In the genomic region with DNA sequence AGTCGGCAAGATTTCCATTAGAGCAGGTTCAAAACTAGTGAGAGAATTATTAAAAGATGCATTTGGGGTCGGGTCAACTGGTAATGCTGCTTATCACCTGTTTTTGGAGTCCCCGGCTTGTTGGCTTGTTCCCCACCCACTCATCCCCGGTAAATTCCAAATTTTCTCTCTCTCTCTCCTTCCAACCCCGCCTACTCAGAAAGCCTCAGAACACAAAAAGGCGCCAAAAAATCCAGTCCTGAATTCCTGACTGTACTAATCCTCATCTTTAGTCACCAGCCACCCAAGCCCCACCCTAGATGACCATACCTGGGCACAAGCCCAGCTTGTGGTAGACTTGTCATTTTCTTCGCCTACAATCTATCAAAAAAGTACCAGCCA, we compare ENCODE assay signal across 8 mouse cellular contexts. TPM values are rescaled to one million over a fixed set of nuclear protein-coding genes. Genes with fewer than 3 reads are reported as not detected.
DNase-seq lines count a peak whose midpoint lies in the region; ATAC-seq lines count a peak whose summit lies in the region.

No protein-coding gene starts in this region.

- H3K27ac ChIP-seq in embryonic facial prominence, embryonic 14.5 days (replicated peaks; ENCODE audit: low read depth, low read length): peak overlapping the region; percentile 99
- peak overlapping the region; percentile 99 for H3K27ac ChIP-seq in intestine, embryonic 14.5 days (ENCODE audit: low read depth)
- peak overlapping the region; percentile 99 for H3K27ac ChIP-seq in midbrain, embryonic 12.5 days (replicated peaks)

- no peak for ATAC-seq in embryonic facial prominence, embryonic 14.5 days (ENCODE audit: low read depth)
- ATAC-seq in intestine, embryonic 14.5 days (replicated peaks; ENCODE audit: low FRiP score, low TSS enrichment, low read depth): 0 out of 2 replicates have a peak, but pooled peaks have one; percentile 8
- ATAC-seq in midbrain, embryonic 12.5 days (ENCODE audit: low FRiP score, low read depth): no peak
- ATAC-seq in megakaryocyte-erythroid progenitor cell, adult 5-6 weeks (replicated peaks; ENCODE audit: low FRiP score, low TSS enrichment, poor library complexity, severe bottlenecking): no peak

- H3K4me2 ChIP-seq in embryonic facial prominence, embryonic 14.5 days (ENCODE audit: low read depth, low read length): peak overlapping the region; percentile 62
- H3K4me2 ChIP-seq in intestine, embryonic 14.5 days (ENCODE audit: low read length): peak overlapping the region; percentile 64
- H3K4me2 ChIP-seq in midbrain, embryonic 12.5 days (replicated peaks): peak overlapping the region; percentile 51

- DNase-seq in layer of hippocampus, adult 9-11 months: peak; percentile 32
- no peak for DNase-seq in layer of hippocampus, adult 18-20 months (ENCODE audit: low spot score in 2 of 2)
- peak; percentile 36 for DNase-seq in MN1 (ENCODE audit: low spot score)
- peak; percentile 75 for DNase-seq in embryonic facial prominence, embryonic 14.5 days (ENCODE audit: low spot score)
- no peak for DNase-seq in intestine, embryonic 14.5 days (ENCODE audit: low spot score)
- DNase-seq in spleen, adult 12 weeks (ENCODE audit: low spot score): no peak

- peaks cover 21% of the 10 kb centered on the region for H3K4me1 ChIP-seq in embryonic facial prominence, embryonic 14.5 days (ENCODE audit: control insufficient read depth, insufficient read depth, low read length)
- H3K4me1 ChIP-seq in intestine, embryonic 14.5 days (replicated peaks; ENCODE audit: control insufficient read depth, insufficient read depth, low read length): peaks cover 15% of the 10 kb centered on the region
- H3K4me1 ChIP-seq in midbrain, embryonic 12.5 days: peaks cover 26% of the 10 kb centered on the region

- 0 out of 2 replicates have a peak, but pooled peaks cover 4% of the 10 kb centered on the region for H3K36me3 ChIP-seq in embryonic facial prominence, embryonic 14.5 days (ENCODE audit: control insufficient read depth, insufficient read depth, low read length)
- H3K36me3 ChIP-seq in intestine, embryonic 14.5 days (ENCODE audit: control insufficient read depth, insufficient read depth, low read length): no peaks in the 10 kb centered on the region
- H3K36me3 ChIP-seq in midbrain, embryonic 12.5 days: no peaks in the 10 kb centered on the region

- no peaks in the 10 kb centered on the region for H3K27me3 ChIP-seq in embryonic facial prominence, embryonic 14.5 days (replicated peaks; ENCODE audit: control insufficient read depth, insufficient read depth, low read length)
- no peaks in the 10 kb centered on the region for H3K27me3 ChIP-seq in intestine, embryonic 14.5 days (replicated peaks; ENCODE audit: control insufficient read depth, insufficient read depth, low read length)
- H3K27me3 ChIP-seq in midbrain, embryonic 12.5 days: no peaks in the 10 kb centered on the region

- H3K9me3 ChIP-seq in embryonic facial prominence, embryonic 14.5 days (ENCODE audit: control insufficient read depth, low read length): no peaks in the 10 kb centered on the region
- no peaks in the 10 kb centered on the region for H3K9me3 ChIP-seq in intestine, embryonic 14.5 days (ENCODE audit: control insufficient read depth, low read length)
- H3K9me3 ChIP-seq in midbrain, embryonic 12.5 days: no peaks in the 10 kb centered on the region

- WGBS in embryonic facial prominence, embryonic 14.5 days: 5% methylated on average over 7 of the region's 7 CpGs
- 4% methylated on average over 7 of the region's 7 CpGs for WGBS in intestine, embryonic 14.5 days
- 8% methylated on average over 7 of the region's 7 CpGs for WGBS in midbrain, embryonic 12.5 days

- peak overlapping the region; percentile 85 for H3K9ac ChIP-seq in embryonic facial prominence, embryonic 14.5 days (ENCODE audit: low read depth, low read length)
- peak overlapping the region; percentile 96 for H3K9ac ChIP-seq in intestine, embryonic 14.5 days (ENCODE audit: low read length)
- peak overlapping the region; percentile 81 for H3K9ac ChIP-seq in midbrain, embryonic 12.5 days (replicated peaks)

- peak overlapping the region; percentile 90 for H3K4me3 ChIP-seq in embryonic facial prominence, embryonic 14.5 days (ENCODE audit: low read depth, low read length)
- peak overlapping the region; percentile 99 for H3K4me3 ChIP-seq in intestine, embryonic 14.5 days (ENCODE audit: low read depth, low read length)
- peak overlapping the region; percentile 100 for H3K4me3 ChIP-seq in midbrain, embryonic 12.5 days

RNA-seq across cellular contexts. Expression of a gene that starts 0.9 kb away (rescaled TPM):
- 10 to 100 TPM; 82.7 to 88.7 TPM for total RNA-seq in layer of hippocampus, adult 18-20 months (2021)
- polyA plus RNA-seq in embryonic facial prominence, embryonic 14.5 days (2014; fragmentation: Nextera tagmentation; extraction: Ambion mirVana): 94.2 and 104 TPM in 2 replicates
- 96.5 and 106 TPM in 2 replicates for polyA plus RNA-seq in intestine, embryonic 14.5 days (2014; fragmentation: Nextera tagmentation; extraction: Ambion mirVana)
- polyA plus RNA-seq in midbrain, embryonic 12.5 days (2016; fragmentation: Nextera tagmentation; extraction: Ambion mirVana): 224 and 239 TPM in 2 replicates
- total RNA-seq in megakaryocyte-erythroid progenitor cell, adult 5-6 weeks (2014; fragmentation: Nextera tagmentation): 99.6 and 107 TPM in 2 replicates
- total RNA-seq in megakaryocyte-erythroid progenitor cell, adult 5-6 weeks (2017): 103 and 112 TPM in 2 replicates

RNA-seq across cellular contexts. Expression of a gene that starts 46.4 kb away (rescaled TPM):
- 10 to 100 TPM; 12.8 to 15.5 TPM for total RNA-seq in layer of hippocampus, adult 18-20 months (2021)
- polyA plus RNA-seq in embryonic facial prominence, embryonic 14.5 days (2014; fragmentation: Nextera tagmentation; extraction: Ambion mirVana): 22.1 and 25.0 TPM in 2 replicates
- 26.6 and 28.9 TPM in 2 replicates for polyA plus RNA-seq in intestine, embryonic 14.5 days (2014; fragmentation: Nextera tagmentation; extraction: Ambion mirVana)
- polyA plus RNA-seq in midbrain, embryonic 12.5 days (2016; fragmentation: Nextera tagmentation; extraction: Ambion mirVana): 17.3 and 21.9 TPM in 2 replicates
- total RNA-seq in megakaryocyte-erythroid progenitor cell, adult 5-6 weeks (2014; fragmentation: Nextera tagmentation): 26.6 and 31.7 TPM in 2 replicates
- 6.0 and 7.6 TPM in 2 replicates for total RNA-seq in megakaryocyte-erythroid progenitor cell, adult 5-6 weeks (2017)

Comparison
In these comparisons a context has a peak if more than half of its experiments do, and no peak if none do; other contexts are left out.
1. DNase-seq: peak in layer of hippocampus, adult 9-11 months (single experiment), MN1 (single experiment) and embryonic facial prominence, embryonic 14.5 days (single experiment); none in layer of hippocampus, adult 18-20 months (0 of 2), intestine, embryonic 14.5 days (single experiment) and spleen, adult 12 weeks (single experiment).
2. Peak in every context shown above with its lines, with median percentiles within 50 percentile points of each other: H3K27ac ChIP-seq, H3K4me2 ChIP-seq, H3K4me3 ChIP-seq and H3K9ac ChIP-seq.